Mouse (Mus musculus): ENCODE results near the gene Zfp423. TPM values are rescaled to one million over a fixed set of nuclear protein-coding genes. Genes with fewer than 3 reads are reported as not detected.

The Zfp423 gene
- polyA plus RNA-seq, 1 experiment = not detected

- TF ChIP-seq GATA1 (IDR thresholded peaks at IDR 0.05; ENCODE audit: low read length) = no peak
Observed at GRCm38 (mm10) chr8:87892891-87893290, 66.5 kb downstream of the Zfp423 start.

- no peak for TF ChIP-seq GATA1 (IDR thresholded peaks at IDR 0.05; ENCODE audit: low read length)
Observed at GRCm38 (mm10) chr8:87891884-87892283, 67.5 kb downstream of the Zfp423 start.

DNA sequence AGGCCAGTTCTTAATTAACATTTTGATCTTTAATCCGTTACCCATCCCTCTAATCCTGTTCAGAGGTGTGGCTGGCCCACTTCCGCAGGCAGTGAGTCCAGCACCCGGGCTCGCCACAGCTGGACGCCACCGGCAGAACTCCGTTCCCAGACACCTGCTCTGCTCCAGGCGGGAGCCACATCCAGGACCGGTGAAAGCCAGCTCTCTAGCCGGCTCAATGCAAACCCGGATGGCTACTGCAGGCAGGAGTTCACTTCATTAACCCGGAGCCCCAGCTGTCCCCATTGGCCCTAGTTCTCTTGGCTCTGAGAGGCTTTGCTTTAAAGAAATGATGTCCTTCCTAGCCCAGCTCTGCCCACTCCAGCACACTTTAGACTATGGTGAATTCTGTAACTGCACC is 71.4 kb downstream of the Zfp423 start:
- TF ChIP-seq GATA1 (IDR thresholded peaks at IDR 0.05; ENCODE audit: low read length) = no peak

- TF ChIP-seq GATA1 (IDR thresholded peaks at IDR 0.05; ENCODE audit: low read length) = no peak
Observed at GRCm38 (mm10) chr8:87881088-87881487, 78.3 kb downstream of the Zfp423 start.

DNA sequence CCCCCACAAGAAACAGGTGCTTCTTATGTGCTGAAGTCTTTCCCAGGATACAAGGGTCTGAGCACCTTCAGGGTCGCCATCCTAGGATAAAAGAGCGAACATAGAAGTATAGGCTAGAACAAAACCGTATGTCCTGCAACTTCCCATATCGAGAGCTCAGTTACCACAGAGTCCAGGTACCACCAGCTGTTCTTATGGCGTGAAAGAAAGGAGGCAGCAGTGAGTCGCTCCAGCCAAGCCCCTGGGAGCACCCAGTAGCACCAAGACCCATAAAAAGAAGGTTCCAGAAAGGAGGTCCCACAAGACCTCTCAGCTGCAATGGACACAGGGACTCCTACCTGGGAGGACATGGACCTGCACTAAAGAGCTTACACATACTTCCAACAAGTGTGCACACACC is 83.5 kb downstream of the Zfp423 start:
- TF ChIP-seq GATA1 (IDR thresholded peaks at IDR 0.05; ENCODE audit: low read length) = no peak

- TF ChIP-seq GATA1 (IDR thresholded peaks at IDR 0.05; ENCODE audit: low read length) = no peak
Observed at GRCm38 (mm10) chr8:87875452-87875851, 83.9 kb downstream of the Zfp423 start.

DNA sequence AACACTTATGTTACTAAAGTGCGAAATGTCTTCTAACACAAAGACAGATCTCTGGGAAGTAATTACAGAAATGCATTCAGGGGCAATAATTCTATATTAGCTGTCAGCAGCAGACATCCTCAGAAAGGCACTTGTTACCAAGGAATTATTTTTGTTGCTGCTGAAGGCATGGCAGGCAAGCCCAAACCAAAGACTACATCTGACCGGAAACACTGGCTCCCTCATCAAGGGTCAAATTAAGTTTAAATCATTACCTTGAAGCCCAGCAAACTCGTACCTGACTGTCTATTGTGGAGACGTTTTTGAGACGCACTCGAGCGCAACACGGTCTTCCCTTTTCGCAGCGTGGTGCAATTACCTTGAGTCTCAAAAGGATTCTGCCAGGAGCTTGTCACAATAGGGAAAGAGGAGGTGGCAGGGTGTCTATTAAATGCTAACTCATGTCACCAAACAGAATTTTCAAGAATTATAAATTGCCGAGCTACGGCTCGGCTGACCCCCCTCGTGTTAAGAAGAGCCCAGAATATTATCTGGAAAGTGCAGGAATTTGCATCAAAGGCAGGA is 86.3 kb downstream of the Zfp423 start:
- no peak for TF ChIP-seq GATA1 (IDR thresholded peaks at IDR 0.05; ENCODE audit: low read length)

GRCm38 (mm10) chr8:87872356-87872930 is 87.0 kb downstream of the Zfp423 start:
- TF ChIP-seq GATA1 (IDR thresholded peaks at IDR 0.05; ENCODE audit: low read length) = no peak

DNA sequence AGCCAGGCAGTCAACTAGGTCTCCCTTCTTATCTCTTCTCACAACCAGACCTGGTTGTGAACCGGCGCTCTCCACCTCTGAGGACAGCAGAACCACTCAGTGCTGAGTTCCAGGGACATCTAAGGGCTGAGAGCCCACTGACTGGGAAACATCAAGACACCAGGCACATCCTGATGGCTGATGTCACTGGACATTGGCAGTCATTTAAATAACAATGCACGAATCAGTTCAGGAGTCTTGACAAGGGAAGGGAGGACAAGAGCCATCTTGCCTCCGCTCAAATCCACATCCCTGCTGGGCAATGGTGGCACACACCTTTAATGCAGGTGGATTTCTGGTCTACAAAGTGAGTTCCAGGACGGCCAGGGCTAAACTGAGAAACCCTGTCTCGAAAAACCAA is 92.8 kb downstream of the Zfp423 start:
- TF ChIP-seq GATA1 (IDR thresholded peaks at IDR 0.05; ENCODE audit: low read length) = no peak

DNA sequence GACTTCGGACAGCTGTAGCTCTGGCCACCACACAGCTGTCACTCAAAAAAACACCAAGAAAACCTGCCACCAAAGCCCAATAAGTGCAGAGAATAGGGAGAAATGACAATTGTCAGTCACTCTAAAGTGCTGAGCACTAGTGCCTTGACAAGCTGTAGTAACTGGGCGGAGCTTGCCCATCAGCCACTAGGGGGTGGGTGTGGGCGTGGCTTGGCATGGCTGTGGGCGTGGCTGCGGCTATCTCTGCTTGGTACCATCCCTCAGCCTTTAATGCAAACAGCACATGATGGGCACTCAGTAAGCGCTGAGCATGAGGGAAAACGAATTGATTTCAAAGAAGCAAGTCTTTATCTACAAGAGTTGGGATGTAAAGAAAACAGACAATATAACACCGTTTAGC is 95.2 kb downstream of the Zfp423 start:
- TF ChIP-seq GATA1 (IDR thresholded peaks at IDR 0.05; ENCODE audit: low read length) = no peak

- no peak for TF ChIP-seq GATA1 (IDR thresholded peaks at IDR 0.05; ENCODE audit: low read length)
Observed at GRCm38 (mm10) chr8:87863128-87863527, 96.3 kb downstream of the Zfp423 start.

GRCm38 (mm10) chr8:87861718-87862117 is 97.7 kb downstream of the Zfp423 start:
- no peak for TF ChIP-seq GATA1 (IDR thresholded peaks at IDR 0.05; ENCODE audit: low read length)

GRCm38 (mm10) chr8:87860905-87861304 is 98.5 kb downstream of the Zfp423 start:
- TF ChIP-seq GATA1 (IDR thresholded peaks at IDR 0.05; ENCODE audit: low read length) = no peak

GRCm38 (mm10) chr8:87851871-87852270 is 107.5 kb downstream of the Zfp423 start:
- TF ChIP-seq GATA1 (IDR thresholded peaks at IDR 0.05; ENCODE audit: low read length) = no peak

DNA sequence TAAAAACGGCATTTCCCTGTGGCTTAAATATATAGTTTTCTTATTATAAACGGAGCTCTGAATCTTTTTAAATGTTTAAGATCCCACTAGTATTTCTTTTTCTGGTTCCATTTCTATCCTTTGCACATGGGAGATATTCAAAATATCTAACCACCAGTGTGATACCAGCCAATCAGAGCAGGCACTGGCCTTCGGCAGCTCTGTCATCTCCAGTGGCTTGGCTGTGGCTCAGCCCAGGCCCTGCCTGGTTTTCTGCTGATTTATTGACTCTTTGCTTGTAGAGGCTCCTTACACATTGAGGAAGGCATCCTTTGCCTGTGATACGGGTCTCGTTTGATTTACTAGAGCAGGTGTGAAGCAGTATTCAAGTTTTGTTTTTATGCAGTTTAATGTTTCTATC is 108.0 kb downstream of the Zfp423 start:
- TF ChIP-seq GATA1 (IDR thresholded peaks at IDR 0.05; ENCODE audit: low read length) = no peak

- no peak for TF ChIP-seq GATA1 (IDR thresholded peaks at IDR 0.05; ENCODE audit: low read length)
Observed at GRCm38 (mm10) chr8:87848836-87849235, 110.6 kb downstream of the Zfp423 start.

DNA sequence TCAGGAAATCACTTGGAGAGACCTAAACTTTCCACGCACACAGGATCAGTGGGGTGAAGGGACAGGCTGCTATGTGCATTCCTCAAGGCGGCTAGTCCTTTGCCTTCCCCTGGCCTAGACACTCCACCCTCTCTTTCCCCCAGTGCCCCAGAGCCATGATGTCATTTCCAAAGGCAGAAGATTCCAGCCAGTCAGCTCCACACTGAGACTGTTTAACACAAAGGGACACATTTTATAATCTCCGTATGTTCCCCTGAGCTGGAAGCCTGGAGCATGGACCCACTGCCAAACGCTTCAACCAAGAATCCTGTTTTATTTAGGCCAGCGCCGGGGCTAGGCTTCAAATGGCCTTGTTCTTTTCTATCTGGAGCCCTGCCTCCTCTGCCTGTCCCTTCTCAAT is 111.6 kb downstream of the Zfp423 start:
- TF ChIP-seq GATA1 (IDR thresholded peaks at IDR 0.05; ENCODE audit: low read length) = no peak

GRCm38 (mm10) chr8:87837266-87837665 is 122.1 kb downstream of the Zfp423 start:
- TF ChIP-seq GATA1 (IDR thresholded peaks at IDR 0.05; ENCODE audit: low read length) = no peak
